Mouse (Mus musculus) erythroid progenitor cell, adult 5-6 weeks (primary cell): ENCODE data around the gene Lypd1. TPM values are rescaled to one million over a fixed set of nuclear protein-coding genes. Genes with fewer than 3 reads are reported as not detected.

ENCODE experiments used
- total RNA-seq, 2 experiments: library from RNA; stranded (forward) in 1 of 2; stranded (reverse) in 1 of 2; fragments of 150-400 nt in 1 of 2; fragments of 186-747, 209-891 nt in 1 of 2; gene quantifications; 2 replicates each; pipeline versions ENCODE4 v1.2.3 to v1.2.4; 2015 to 2017; ENCODE audit warnings: low replicate concordance in 2 of 2

The Lypd1 gene
- total RNA-seq, 2 experiments from 2014 or later: not detected

Other genes with a start within 250 kb of the Lypd1 start
- not detected in 2 replicates for gene Gpr39, start 236.1 kb downstream of the Lypd1 start, total RNA-seq (2015; ENCODE audit: low replicate concordance)
- not detected in 2 replicates for gene Gpr39, start 236.1 kb downstream of the Lypd1 start, total RNA-seq (2017; ENCODE audit: low replicate concordance)